Mouse (Mus musculus) midbrain, postnatal 0 days (tissue): ENCODE results near the gene Gm6760. TPM values are rescaled to one million over a fixed set of nuclear protein-coding genes. Genes with fewer than 3 reads are reported as not detected.

Experiments
- ATAC-seq: fragments of 200-750 bp; cut with Nextera tagmentation; 2 replicates; pipeline ENCODE4 v1.8.0; 2017; ENCODE audit warnings: moderate number of reproducible peaks, mild to moderate bottlenecking, moderate TSS enrichment, moderate library complexity; ENCODE audit not compliant: low FRiP score
- DNase-seq: peaks from one replicate; pipeline ENCODE4 v3.0.0-alpha.2; 2015; ENCODE audit warnings: low spot score
- H3K27ac ChIP-seq: fragments of 300-500 bp; sonication (generic); 2 replicates; pipeline ENCODE4 v1.5.1; 2014; ENCODE audit warnings: low read depth, mild to moderate bottlenecking, low read length, mixed read lengths
- H3K27me3 ChIP-seq: fragments of 300-500 bp; sonication (generic); 2 replicates; pipeline ENCODE4 v1.6.1; 2014; ENCODE audit warnings: low read length, control low read depth, mixed read lengths; ENCODE audit not compliant: insufficient read depth
- H3K36me3 ChIP-seq: fragments of 300-500 bp; sonication (generic); 2 replicates; pipeline ENCODE4 v1.6.1; 2014; ENCODE audit warnings: low read length, control low read depth, mixed read lengths; ENCODE audit not compliant: insufficient read depth
- H3K4me1 ChIP-seq: fragments of 300-500 bp; sonication (generic); 2 replicates; pipeline ENCODE4 v1.6.1; 2014; ENCODE audit warnings: mild to moderate bottlenecking, control low read depth, antibody characterized with exemption, low read length, mixed read lengths; ENCODE audit not compliant: insufficient read depth
- H3K4me2 ChIP-seq: fragments of 300-500 bp; sonication (generic); 2 replicates; pipeline ENCODE4 v1.6.1; 2014; ENCODE audit warnings: low read depth, mild to moderate bottlenecking, low read length, mixed read lengths; ENCODE audit not compliant: poor library complexity, severe bottlenecking
- H3K4me3 ChIP-seq: fragments of 300-500 bp; sonication (generic); 2 replicates; pipeline ENCODE4 v1.5.1; 2014; ENCODE audit warnings: low read depth, mild to moderate bottlenecking, low read length, moderate library complexity
- H3K9ac ChIP-seq: fragments of 300-500 bp; sonication (generic); replicated peaks from 2 replicates; pipeline ENCODE4 v1.6.1; 2014; ENCODE audit warnings: mild to moderate bottlenecking, low read length, moderate library complexity, mixed read lengths; ENCODE audit not compliant: poor library complexity, severe bottlenecking
- H3K9me3 ChIP-seq: fragments of 300-500 bp; sonication (generic); 2 replicates; pipeline ENCODE4 v1.6.1; 2016; ENCODE audit warnings: low read length, control low read depth
- CTCF ChIP-seq: IDR thresholded peaks from 2 replicates; pipeline ENCODE4 v1.5.1; 2016; ENCODE audit warnings: antibody characterized with exemption, mild to moderate bottlenecking
- WGBS: fragments of 180-500 bp; shearing (Covaris S2); extraction: QIAGEN DNeasy Blood & Tissue Kit; methylation state at CpG from one replicate; pipeline ENCODE4 v1.1.7; 2014; 5-methylcytosine and 5-hydroxymethylcytosine counted together
- polyA plus RNA-seq: library from polyadenylated mRNA; unstranded; fragments of >200 nt; fragmentation: Nextera tagmentation; extraction: Ambion mirVana; gene quantifications from 2 replicates; pipeline ENCODE4 v1.2.1, GENCODE M21; 2015
- total RNA-seq: library from RNA; depleted of rRNA; stranded (reverse); fragments of >200 nt; gene quantifications from 2 replicates; pipeline ENCODE4 v1.2.3, GENCODE M21; 2014; rRNA removed

Gm6760 gene
- total RNA-seq: not detected in 2 replicates
- polyA plus RNA-seq: not detected in 2 replicates

DNA sequence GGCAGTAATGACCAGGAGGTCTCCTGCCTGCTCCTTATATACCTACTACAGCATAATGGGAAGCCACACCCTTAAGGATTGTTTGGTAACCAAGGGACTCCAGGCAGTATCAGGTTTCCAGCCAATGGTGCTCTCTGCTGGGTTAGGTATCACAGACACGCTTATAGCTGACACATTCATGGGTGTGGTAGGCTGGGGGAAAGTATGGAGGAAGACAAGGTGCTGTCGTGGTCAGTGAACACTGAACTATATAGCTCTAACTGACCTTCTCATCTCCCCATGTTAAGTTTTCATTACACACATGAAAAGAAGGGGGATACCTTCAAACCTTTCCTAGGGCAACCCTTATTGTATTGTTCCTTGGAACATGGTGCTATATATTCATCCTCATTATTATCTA, at the start of gene Gm6760:
Gene Gm6760 (minus strand): TSS at position 101 of the 400 bp plus-strand sequence.
- no peaks in the 10 kb centered on the region for H3K27me3 ChIP-seq
- H3K9me3 ChIP-seq: no peaks in the 10 kb centered on the region
- no peaks in the 10 kb centered on the region for H3K36me3 ChIP-seq
- DNase-seq (no peak), ATAC-seq (no peak)
- TF ChIP-seq CTCF: no peak
- no peak within 1 kb of the TSS for H3K9ac ChIP-seq
- 69% methylated on average over 2 of the region's 2 CpGs for WGBS
- H3K4me3 ChIP-seq: no peak within 1 kb of the TSS
- no peak within 1 kb of the TSS for H3K27ac ChIP-seq
- no peaks in the 10 kb centered on the region for H3K4me1 ChIP-seq
- no peak within 1 kb of the TSS for H3K4me2 ChIP-seq

DNA sequence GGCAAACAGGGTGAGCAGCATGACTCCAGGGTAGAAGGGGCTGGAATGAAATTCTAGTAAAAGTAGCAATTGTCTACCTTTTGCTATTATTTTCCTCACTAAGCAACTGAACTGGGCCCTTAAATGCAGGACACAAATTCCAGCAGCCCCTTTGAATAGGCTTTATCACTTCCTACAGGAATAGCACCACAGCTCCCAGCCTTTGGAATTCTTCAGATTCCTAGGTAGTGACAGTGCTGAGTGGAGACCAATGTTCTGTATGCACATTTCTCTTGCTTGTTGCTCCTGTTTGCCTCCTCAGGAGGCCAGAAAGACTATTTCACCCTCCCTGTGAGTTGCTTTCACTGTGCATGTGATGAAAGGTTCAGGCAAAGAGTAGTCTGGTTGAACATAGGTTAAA, 29.2 kb upstream of the Gm6760 start:
- no peaks in the 10 kb centered on the region for H3K4me1 ChIP-seq
- H3K27ac ChIP-seq: no peak overlapping the region
- ATAC-seq (no peak), DNase-seq (no peak)
- no peaks in the 10 kb centered on the region for H3K36me3 ChIP-seq
- no peaks in the 10 kb centered on the region for H3K27me3 ChIP-seq
- no peak overlapping the region for H3K4me2 ChIP-seq
- TF ChIP-seq CTCF: no peak
- no peak overlapping the region for H3K4me3 ChIP-seq
- no peak overlapping the region for H3K9ac ChIP-seq
- H3K9me3 ChIP-seq: 0 out of 2 replicates have a peak, but pooled peaks cover 4% of the 10 kb centered on the region

DNA sequence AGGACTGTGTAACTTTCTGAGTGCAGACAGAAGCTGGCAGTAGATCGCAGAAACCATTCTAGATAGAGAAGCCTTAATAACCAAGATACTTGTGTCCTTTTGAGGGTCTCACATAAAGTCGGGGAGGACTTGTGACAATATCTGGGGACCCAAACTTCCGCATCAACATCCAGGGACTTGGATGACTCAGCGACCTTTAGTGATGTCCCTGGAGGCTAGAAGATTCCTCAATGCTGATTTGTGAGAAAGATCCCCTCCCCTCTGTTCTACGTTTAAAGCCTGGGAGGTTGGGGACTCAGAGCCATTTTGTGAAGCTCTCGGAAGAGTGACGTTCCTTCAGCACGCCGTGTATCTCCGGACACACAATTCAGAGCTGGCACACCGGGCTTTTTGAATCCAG, 21.2 kb upstream of the Gm6760 start, which contains the start of gene 3830417A13Rik:
Gene 3830417A13Rik (plus strand): TSS at position 301 of the 400 bp plus-strand sequence.
- H3K4me3 ChIP-seq: no peak within 1 kb of the TSS
- ATAC-seq: no peak
- H3K27ac ChIP-seq: no peak within 1 kb of the TSS
- H3K4me1 ChIP-seq: no peaks in the 10 kb centered on the region
- DNase-seq: no peak
- no peak within 1 kb of the TSS for H3K9ac ChIP-seq
- TF ChIP-seq CTCF: no peak
- no peaks in the 10 kb centered on the region for H3K36me3 ChIP-seq
- no peaks in the 10 kb centered on the region for H3K27me3 ChIP-seq
- H3K9me3 ChIP-seq: peaks cover 6% of the 10 kb centered on the region; the same call in 1 of the 2 replicates
- H3K4me2 ChIP-seq: no peak within 1 kb of the TSS
- 85% methylated on average over 11 of the region's 11 CpGs for WGBS

Other genes starting within 250 kb of the Gm6760 start
- gene 3830417A13Rik, start 21.4 kb upstream of the Gm6760 start, total RNA-seq: not detected in 2 replicates
- not detected in 2 replicates for gene 3830417A13Rik, start 21.4 kb upstream of the Gm6760 start, polyA plus RNA-seq
- gene Slitrk4, start 124.8 kb upstream of the Gm6760 start, total RNA-seq: 23.5 and 27.8 TPM in 2 replicates
- 23.5 and 24.6 TPM in 2 replicates for gene Slitrk4, start 124.8 kb upstream of the Gm6760 start, polyA plus RNA-seq